Mouse (Mus musculus) forebrain, embryonic 10.5 days (tissue): ENCODE data around the gene Ptpro. TPM values are rescaled to one million over a fixed set of nuclear protein-coding genes. Genes with fewer than 3 reads are reported as not detected.
A peak's percentile ranks its signal among the peaks of the same experiment; 100 is the strongest.

Experiments
- DNase-seq: peaks from one replicate; pipeline ENCODE4 v3.0.0-alpha.2; 2017; ENCODE audit warnings: low spot score; ENCODE audit errors: extremely low spot score
- H3K27ac ChIP-seq: fragments of 300-500 bp; sonication (generic); 2 replicates; pipeline ENCODE4 v1.5.1; 2016; ENCODE audit warnings: mild to moderate bottlenecking
- H3K27me3 ChIP-seq: fragments of 300-500 bp; sonication (generic); 2 replicates; pipeline ENCODE4 v1.6.1; 2016; ENCODE audit warnings: mild to moderate bottlenecking; ENCODE audit not compliant: poor library complexity, severe bottlenecking
- H3K36me3 ChIP-seq: fragments of 300-500 bp; sonication (generic); replicated peaks from 2 replicates; pipeline ENCODE4 v1.6.1; 2016; ENCODE audit warnings: mild to moderate bottlenecking, moderate library complexity
- H3K4me1 ChIP-seq: fragments of 300-500 bp; sonication (generic); 2 replicates; pipeline ENCODE4 v1.6.1; 2016
- H3K4me3 ChIP-seq: fragments of 300-500 bp; sonication (generic); 2 replicates; pipeline ENCODE4 v1.5.1; 2016; ENCODE audit warnings: mild to moderate bottlenecking, moderate library complexity
- H3K9me3 ChIP-seq: fragments of 300-500 bp; sonication (generic); 2 replicates; pipeline ENCODE4 v1.6.1; 2016; ENCODE audit warnings: mild to moderate bottlenecking, moderate library complexity
- WGBS: fragments of 180-500 bp; shearing (Covaris S2); methylation state at CpG from one replicate; pipeline ENCODE4 v1.1.7; 2016; 5-methylcytosine and 5-hydroxymethylcytosine counted together
- polyA plus RNA-seq: library from polyadenylated mRNA; unstranded; fragments of >200 nt; fragmentation: Nextera tagmentation; extraction: Ambion mirVana; gene quantifications from 2 replicates; pipeline ENCODE4 v1.2.1, GENCODE M21; 2016

Gene Ptpro
- polyA plus RNA-seq, 1 experiment from 2014 or later, result 2.9 TPM

DNA sequence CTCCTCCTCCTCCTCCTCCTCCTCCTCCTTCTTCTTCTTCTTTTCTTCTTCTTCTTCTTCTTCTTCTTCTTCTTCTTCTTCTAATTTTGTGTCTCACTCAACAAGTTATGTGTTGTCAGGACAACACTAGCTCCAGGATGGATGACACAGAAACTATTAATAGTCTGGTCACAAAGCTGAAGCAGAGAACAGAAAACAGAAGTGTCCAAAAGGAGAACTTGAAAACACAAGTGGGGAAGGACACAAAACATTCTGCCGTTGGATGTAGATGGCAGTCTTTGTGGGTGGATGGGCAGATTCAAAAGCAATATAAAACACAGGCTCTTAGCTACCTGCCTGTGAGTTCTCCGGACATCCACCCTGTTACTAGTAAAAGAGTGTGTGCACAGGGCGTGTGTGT lies 158.4 kb downstream of the Ptpro start:
- Histone ChIP-seq H3K4me3 (no peak overlapping the region), H3K36me3 (no peaks in the 10 kb centered on the region), H3K27ac (no peak overlapping the region), H3K9me3 (no peaks in the 10 kb centered on the region), H3K27me3 (no peaks in the 10 kb centered on the region), H3K4me1 (peaks cover 22% of the 10 kb centered on the region)
- WGBS, result 67% methylated on average over 3 of the region's 3 CpGs
- no peak for DNase-seq

DNA sequence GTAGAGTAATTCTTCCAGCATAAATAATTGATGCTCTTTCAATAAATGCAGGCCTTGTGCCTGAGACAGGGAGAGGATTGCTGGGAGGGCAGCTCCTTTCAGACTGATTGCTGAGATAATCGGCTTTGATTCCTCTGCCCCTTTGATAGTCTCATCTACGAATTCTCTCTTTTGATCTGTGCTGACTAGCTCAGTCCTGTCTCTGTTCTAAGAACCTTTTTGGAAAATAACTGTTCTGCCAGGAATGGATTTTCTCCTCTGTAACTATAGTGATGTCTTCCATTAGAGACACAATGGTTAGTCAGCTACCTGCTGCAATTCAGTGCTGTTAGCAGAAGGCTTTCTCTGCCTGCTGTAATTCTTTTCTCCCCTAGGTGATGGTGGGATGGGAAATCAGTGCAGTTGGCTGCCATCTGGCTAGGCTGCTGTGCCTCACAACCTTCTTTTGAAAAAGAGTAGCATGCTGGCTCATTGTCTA lies 159.8 kb downstream of the Ptpro start:
- 17% methylated on average over 2 of the region's 2 CpGs for WGBS
- Histone ChIP-seq H3K36me3 (no peaks in the 10 kb centered on the region), H3K27ac (peak overlapping the region; percentile 48; the same call in 1 of the 2 replicates), H3K4me3 (no peak overlapping the region), H3K4me1 (peaks cover 22% of the 10 kb centered on the region), H3K27me3 (no peaks in the 10 kb centered on the region), H3K9me3 (no peaks in the 10 kb centered on the region)
- no peak for DNase-seq

DNA sequence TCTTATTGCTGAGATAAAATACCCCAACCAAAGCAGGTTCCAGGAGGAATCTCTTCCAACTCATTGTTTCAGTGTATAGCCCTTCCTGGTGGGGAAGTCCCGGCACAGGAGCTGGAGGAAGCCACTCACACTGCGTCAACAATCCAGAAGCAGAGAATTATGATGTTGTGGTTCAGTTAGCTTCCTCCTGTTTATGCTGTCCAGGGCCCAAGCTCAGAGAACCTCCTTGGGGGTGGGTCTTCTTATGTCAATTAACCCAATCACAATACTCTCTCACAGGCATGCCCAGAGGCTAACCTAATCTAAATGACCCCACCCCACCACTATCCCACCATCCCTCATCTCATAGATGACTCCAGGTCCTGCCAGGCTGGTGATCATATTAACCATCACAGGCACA lies 160.9 kb downstream of the Ptpro start:
- H3K27me3 ChIP-seq, result no peaks in the 10 kb centered on the region
- H3K9me3 ChIP-seq, result no peaks in the 10 kb centered on the region
- H3K4me1 ChIP-seq, result peaks cover 22% of the 10 kb centered on the region
- H3K27ac ChIP-seq, result no peak overlapping the region
- WGBS, result 76% methylated on average over 2 of the region's 2 CpGs
- no peaks in the 10 kb centered on the region for H3K36me3 ChIP-seq
- H3K4me3 ChIP-seq, result no peak overlapping the region
- no peak for DNase-seq

DNA sequence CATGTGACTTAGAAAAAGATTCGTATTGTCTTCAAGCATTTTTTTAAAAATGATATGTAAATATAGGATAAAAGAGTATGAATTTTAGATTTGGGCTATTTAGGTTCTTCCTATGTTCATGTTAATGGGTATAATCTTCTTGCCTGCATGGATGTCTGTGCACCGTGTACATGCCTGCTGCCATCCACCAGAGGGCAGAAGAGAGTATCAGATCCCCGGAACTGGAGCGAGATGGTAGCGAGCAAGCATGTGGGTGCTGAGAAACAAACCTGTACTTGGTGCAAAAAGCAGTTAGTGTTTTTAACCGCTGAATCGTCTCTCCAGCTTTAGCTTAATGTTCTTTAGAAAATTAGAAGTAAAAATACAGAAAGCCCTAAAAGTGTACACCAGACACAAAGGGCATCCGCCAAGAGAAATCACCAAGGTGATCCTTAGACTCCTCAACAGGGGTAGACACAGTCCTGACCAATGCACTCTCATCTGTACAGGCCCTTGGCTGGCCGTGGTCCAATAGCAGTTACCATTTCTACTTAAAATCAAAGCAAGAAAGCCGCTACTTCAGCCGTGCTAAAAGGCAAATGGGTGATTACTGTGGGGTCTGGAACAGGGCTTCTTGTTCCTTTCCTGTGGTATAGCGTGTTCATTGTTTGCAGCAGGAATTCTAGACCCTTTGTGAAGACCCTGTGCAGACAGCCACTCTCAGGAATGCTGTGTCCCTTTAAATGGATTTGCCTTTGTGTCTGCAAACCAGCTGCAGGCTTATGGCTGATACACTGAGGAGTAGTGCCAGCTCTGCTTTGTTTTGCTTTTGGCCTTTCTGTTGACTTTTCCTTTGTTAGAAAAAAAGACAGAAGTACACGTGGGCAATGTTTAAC lies 162.6 kb downstream of the Ptpro start:
- peaks cover 22% of the 10 kb centered on the region for H3K4me1 ChIP-seq
- peak overlapping the region; percentile 51; the same call in 1 of the 2 replicates for H3K27ac ChIP-seq
- 57% methylated on average over 13 of the region's 13 CpGs for WGBS
- H3K4me3 ChIP-seq, result no peak overlapping the region
- no peaks in the 10 kb centered on the region for H3K27me3 ChIP-seq
- H3K36me3 ChIP-seq, result no peaks in the 10 kb centered on the region
- DNase-seq, result no peak
- H3K9me3 ChIP-seq, result no peaks in the 10 kb centered on the region

DNA sequence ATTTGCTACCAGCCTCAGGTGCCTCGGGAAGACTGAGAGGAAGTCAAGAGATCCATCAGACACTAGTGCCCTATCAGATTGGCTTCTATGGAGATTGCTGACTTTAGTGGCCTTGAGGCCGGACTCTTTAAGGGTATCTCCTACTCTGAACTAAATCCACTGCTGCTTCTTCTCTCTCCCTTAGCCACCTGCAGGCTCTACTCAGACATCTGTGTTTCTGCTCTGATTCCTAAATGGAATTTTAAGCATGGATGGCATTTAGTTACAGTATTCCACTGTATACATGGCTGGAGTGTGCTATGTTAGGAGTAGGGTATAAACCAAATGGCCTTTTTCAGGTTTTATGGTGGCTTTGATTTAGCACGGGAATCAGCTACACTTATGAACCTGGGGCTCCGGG lies 170.7 kb downstream of the Ptpro start:
- Histone ChIP-seq H3K27ac (no peak overlapping the region), H3K9me3 (no peaks in the 10 kb centered on the region), H3K36me3 (no peaks in the 10 kb centered on the region), H3K27me3 (no peaks in the 10 kb centered on the region), H3K4me3 (no peak overlapping the region), H3K4me1 (no peaks in the 10 kb centered on the region)
- 92% methylated on average over 4 of the region's 4 CpGs for WGBS
- DNase-seq, result no peak

DNA sequence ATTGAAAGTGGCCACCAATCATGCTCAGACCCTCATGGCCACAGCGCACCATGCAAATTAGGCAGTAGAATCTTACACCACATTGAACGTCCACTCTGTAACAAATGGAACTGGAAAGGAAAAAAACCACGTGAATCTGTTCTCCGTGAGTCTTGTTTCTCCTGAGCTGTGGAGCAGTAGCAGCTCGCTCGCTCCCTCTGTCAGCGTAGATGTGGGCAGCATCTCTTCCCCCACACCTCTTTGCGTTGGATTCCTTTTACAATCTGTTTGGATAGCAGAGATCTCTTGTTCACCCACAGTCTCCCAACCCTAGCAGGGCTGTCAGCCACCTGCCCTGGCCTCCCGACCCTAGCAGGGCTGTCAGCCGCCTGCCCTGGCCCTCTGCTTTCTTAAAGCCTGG lies 171.7 kb downstream of the Ptpro start:
- Histone ChIP-seq H3K4me1 (no peaks in the 10 kb centered on the region), H3K36me3 (no peaks in the 10 kb centered on the region), H3K4me3 (no peak overlapping the region), H3K9me3 (peaks cover 1% of the 10 kb centered on the region; the same call in 1 of the 2 replicates), H3K27me3 (no peaks in the 10 kb centered on the region), H3K27ac (no peak overlapping the region)
- WGBS, result 84% methylated on average over 10 of the region's 10 CpGs
- DNase-seq, result no peak

DNA sequence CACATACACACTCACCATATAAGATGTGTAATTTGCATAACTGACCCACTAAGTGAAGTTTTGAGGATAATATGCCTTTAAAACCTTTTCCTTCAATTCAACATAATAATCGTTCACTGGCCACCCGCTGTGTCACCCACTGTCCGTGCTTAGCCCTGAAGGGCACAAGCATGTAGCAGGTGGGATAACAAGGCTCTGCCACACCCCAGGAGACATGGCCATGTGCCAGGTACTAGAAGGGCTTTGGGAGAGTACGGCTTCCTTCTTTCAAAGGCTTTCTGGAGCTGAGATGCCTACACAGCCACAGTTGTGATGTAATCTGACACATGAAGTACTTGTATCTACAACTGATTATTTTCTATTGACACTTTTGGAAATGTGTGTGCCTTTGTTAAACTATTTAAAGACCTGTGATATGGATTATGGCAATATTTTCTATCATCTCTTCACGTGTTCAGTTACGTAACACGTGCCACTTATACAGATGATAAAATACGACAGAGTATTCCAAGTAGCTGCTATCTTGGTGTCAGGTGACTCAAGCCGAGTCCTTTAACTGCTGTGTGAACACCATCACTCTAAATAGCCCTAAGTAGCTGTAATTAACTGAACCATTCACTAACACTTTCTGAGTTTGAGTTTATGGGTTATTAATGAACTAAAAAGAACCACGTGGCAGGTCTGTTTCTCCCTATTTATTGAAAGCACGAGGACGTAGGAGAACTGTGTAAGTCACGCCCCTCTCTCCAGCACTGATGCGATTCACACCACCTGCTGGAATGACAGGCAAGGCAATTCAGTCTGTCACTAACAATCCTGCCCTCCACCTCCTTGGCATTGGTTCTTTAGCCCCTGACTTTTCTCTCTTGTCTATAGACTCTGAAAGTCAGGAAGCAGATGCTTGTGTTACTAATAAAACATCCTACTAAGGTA lies 173.6 kb downstream of the Ptpro start:
- Histone ChIP-seq H3K9me3 (peaks cover 4% of the 10 kb centered on the region; the same call in 1 of the 2 replicates), H3K4me3 (no peak overlapping the region), H3K27me3 (no peaks in the 10 kb centered on the region), H3K4me1 (no peaks in the 10 kb centered on the region), H3K27ac (no peak overlapping the region), H3K36me3 (no peaks in the 10 kb centered on the region)
- DNase-seq, result no peak
- WGBS, result 82% methylated on average over 14 of the region's 14 CpGs

DNA sequence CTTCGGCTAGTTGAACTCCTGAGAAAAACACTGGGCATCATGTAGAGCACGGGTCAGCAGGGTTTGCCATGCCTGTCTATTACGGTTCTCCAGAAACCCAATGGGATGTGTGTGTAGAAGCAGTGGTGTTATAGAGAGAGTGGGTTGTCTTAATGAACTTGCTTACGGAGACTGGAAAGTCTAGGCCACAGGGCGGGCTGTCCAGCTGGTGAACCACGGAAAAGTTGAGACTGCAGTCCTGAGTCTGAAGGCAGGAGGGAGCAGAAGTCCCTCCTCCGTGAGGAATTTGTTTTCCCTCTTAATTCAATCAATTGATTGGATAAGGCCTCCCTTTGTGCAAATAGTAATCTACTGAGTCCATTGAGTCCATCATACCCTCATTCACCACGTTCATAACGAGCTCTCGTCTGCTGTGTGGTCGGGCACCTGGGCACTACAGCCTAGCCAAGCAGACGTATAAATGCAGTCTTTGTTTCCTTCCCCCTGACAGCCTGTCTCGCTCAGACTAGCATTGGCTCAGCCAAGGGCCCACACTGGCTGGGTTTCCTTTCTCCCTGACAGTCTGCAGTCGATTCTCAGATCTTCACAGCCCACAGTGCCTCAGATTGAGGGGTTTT lies 181.5 kb downstream of the Ptpro start:
- Histone ChIP-seq H3K9me3 (peaks cover 4% of the 10 kb centered on the region; the same call in 1 of the 2 replicates), H3K4me1 (peaks cover 24% of the 10 kb centered on the region), H3K27ac (peak overlapping the region; percentile 9; the same call in 1 of the 2 replicates), H3K27me3 (peaks cover 26% of the 10 kb centered on the region), H3K4me3 (no peak overlapping the region), H3K36me3 (no peaks in the 10 kb centered on the region)
- 37% methylated on average over 14 of the region's 14 CpGs for WGBS
- DNase-seq, result no peak

DNA sequence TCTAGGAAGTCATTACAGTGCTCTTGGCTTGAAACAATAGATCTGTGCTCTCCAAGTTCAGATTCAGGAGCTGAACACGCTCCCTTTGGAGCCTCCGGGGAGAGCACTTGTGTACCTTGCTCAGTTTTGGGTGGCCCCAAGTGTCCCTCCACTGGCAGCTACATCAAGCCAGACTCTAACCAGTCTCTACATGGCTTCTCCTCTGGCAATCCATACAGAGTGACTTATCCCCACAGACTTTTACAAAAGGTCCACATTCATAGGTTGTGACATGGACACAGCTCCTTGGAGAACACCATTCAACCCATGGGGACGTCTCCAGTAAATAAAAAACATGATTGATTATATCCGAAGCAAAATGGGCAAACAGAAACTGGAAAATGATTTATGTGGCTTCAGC lies 185.4 kb downstream of the Ptpro start:
- 76% methylated on average over 4 of the region's 4 CpGs for WGBS
- Histone ChIP-seq H3K27me3 (peaks cover 64% of the 10 kb centered on the region), H3K27ac (peak overlapping the region; percentile 48; the same call in 1 of the 2 replicates), H3K9me3 (no peaks in the 10 kb centered on the region), H3K4me1 (peaks cover 24% of the 10 kb centered on the region), H3K4me3 (no peak overlapping the region), H3K36me3 (no peaks in the 10 kb centered on the region)
- DNase-seq, result no peak

DNA sequence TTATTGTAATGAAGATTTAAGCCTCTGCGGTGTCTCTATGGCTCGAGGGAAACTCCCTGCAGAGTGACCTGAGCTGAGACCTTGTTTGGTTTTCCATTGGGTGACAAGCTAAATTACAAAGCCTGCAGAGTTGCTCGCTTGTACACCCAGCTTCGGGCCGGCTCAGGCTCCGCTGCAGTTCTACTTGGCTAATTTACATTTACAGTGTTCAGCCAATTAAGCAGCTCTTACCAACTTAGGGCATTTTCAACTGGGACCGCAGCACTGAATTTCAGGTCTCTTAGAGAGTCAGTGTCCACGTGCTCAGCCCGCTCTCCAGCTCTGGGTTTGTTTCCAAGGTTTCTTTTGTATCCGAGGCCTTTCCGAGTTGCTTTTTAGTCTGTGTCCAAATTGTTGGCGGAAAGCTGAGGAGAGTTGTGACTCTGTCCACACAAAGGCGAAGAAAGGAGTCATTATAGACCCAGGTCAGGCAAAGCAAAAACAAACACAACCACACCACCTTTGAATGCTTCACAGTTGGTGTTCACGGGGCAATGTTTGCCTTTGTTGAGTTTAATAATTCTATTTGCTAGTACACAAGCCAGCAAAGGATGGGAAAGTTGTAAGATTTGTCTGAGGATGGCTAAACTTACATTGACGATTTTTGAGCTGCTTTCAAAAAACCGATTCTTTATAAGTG lies 185.9 kb downstream of the Ptpro start:
- WGBS, result 23% methylated on average over 16 of the region's 16 CpGs
- Histone ChIP-seq H3K9me3 (no peaks in the 10 kb centered on the region), H3K27me3 (peaks cover 66% of the 10 kb centered on the region), H3K4me3 (0 out of 2 replicates have a peak overlapping the region, but pooled peaks have one; percentile 5), H3K27ac (peak overlapping the region; percentile 58; the same call in 1 of the 2 replicates), H3K4me1 (peaks cover 24% of the 10 kb centered on the region), H3K36me3 (no peaks in the 10 kb centered on the region)
- peak; percentile 37 for DNase-seq

DNA sequence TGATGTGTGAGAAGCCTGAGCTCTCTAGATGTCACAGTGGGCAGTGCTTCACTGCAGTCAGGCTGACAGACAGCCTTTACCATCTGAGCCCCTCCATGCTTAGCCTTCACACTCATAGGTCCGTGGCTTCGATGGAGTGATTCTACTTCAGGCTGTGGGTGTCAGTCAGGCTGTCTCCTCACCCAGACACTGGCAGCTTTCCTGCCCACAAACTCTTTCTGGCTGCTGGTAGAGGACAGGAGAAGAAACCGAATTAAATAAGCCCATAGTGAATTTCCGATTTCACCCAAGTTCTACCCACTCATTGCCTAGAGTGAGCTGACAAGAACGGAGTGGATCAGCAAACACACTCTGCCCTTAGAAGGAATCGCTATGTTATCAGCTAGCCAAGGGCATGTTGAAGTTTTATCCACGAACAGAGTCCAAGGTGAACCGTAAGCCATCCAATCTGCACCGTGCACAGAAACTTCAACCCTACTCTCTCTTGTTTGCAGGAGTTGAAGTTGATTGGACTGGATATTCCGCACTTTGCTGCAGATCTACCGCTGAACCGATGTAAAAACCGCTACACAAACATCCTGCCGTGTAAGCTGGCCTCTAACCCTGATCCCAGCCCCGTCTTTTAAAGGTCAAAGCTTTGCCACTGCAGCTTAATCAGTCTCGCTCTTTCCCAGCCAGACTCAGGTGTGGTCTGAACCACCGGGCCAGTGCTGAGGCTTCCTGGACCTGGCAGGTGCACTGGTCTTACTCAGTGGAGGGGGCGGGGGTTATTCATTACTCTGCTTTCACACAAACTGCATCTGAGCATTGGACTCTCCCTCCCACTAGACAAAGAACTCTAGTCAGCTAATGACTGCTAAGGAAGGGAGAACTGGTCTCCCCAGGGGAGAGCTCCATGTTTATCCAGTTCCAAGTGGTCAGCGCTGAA lies 188.7 kb downstream of the Ptpro start:
- Histone ChIP-seq H3K4me1 (peaks cover 14% of the 10 kb centered on the region), H3K9me3 (no peaks in the 10 kb centered on the region), H3K36me3 (no peaks in the 10 kb centered on the region), H3K4me3 (no peak overlapping the region), H3K27ac (no peak overlapping the region), H3K27me3 (peaks cover 64% of the 10 kb centered on the region)
- WGBS, result 85% methylated on average over 19 of the region's 19 CpGs
- no peak for DNase-seq
